Mouse (Mus musculus) MN1 (cell line): ENCODE data around the gene Rflnb.

Experiments used
- DNase-seq: peaks from one replicate; pipeline ENCODE4 v3.0.0-alpha.2; 2016; ENCODE audit warnings: low spot score

Gene Rflnb

DNA sequence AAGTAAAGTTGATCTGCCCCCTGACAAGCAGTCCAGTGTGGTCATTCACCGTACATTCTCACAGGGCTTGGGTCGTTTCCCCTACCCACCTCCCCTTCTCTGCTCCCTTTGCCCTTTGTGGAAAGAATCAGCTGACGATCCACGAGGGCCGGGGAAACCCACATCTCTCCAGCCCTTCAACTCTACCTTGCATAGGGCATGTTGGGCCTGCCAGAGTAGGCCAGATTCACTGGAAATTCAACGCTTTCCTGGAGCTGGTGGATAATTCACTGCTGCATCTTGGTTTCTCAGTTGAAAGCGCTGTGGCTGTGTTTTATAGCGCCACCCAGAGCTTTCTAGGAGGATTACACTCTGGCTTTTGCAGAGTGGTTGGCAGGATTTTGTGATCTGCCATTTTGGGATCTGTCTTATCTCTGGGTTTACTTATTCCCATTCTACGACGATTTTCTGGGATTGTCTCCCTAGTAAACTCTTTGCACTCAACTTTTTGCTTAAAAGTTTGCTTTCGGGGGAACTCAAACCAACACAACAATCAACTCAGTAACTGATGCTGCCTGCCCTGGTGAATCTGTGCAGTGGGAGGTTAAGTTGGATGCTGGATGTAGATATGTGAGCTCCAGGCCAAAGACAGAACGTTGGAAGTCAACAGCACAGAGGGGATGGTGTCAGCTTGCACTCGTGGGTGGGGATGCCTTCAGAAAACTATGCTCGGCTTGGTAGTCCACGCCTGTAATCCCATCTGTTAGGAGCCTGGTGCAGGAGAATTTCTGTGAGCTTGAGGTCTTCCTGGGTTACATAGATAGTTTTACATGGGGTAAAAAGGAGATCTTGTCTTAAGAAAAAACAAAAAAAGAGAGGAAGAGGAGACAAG lies 36.4 kb downstream of the Rflnb start:
- no peak for DNase-seq

GRCm38 (mm10) chr11:75985948-75986347 lies 41.6 kb downstream of the Rflnb start:
- DNase-seq = no peak

DNA sequence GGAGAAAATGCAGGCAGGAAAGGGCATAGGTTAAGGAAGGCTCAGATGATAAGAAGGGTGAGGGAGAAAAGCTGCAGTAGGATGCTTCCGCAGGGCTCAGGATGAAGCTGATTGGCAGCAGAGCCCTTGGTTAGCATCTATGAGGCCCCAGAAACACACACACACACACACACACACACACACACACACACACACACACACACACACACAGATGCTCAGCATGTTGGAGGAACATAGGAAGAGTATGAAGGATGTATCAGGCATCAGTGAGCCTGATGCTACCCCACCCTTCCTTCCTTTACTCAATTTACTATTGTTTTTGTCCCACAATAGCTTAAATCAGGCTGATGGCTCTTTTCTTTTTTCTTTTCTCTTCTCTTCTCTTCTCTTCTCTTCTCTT lies 43.0 kb downstream of the Rflnb start:
- DNase-seq = no peak

- DNase-seq = no peak
These were observed 44.4 kb downstream of the Rflnb start for GRCm38 (mm10) chr11:75983194-75983593.

DNA sequence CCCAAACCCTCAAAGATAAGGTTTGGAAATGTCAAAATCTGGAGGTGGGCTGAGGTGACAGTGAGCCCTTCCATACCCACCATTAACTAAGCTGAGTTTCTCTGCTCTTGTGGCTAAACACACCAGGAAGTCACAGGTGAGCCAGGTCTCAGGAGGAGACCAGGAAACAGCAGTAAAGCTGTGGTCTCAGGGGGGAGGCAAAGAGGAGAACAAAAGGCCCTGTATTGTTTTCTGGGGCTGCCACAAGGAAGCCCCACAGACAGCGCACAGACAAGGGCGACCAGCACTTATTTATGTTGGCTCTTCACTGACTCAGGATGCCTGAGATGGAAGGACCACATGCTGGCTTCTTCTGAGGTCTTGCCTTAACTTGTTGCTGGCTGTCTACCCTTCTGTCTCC lies 47.2 kb downstream of the Rflnb start:
- no peak for DNase-seq

DNA sequence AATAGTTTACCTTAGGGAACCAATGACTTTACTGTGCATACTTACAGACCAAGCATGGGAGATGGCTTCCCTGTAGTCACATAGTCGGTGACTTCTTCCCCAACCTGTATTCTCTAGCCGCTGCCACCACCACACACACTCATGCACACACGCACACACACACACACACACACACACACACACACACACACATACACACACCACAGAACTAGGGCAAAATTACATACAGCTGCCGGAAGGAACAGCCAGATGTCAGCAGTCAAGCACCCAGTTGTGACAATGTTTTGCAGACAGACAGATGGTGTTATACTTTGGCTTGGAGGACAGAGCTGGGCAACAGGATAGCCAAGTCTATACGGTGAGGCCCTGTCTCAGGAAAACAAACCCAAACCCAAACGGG lies 49.5 kb downstream of the Rflnb start:
- DNase-seq = no peak

DNA sequence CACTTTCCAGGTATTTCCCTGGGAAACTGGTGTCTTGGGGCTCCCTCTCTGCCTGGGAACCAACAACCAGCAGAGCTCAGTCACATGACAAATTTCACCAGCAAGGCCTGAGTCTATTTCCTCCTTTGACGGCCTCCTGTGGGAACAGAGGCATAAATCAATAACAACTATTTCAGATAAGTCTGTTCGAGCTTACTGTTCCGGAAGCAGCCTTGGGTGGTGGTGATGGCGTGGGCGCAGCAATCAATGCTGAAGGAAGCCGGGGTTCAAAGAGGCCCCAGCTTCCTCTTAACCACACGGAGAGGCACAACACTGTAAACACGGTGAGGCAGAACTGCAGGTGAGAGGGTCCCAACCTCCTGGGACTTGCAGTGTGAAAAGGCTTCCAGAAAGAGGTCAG lies 50.8 kb downstream of the Rflnb start:
- DNase-seq = no peak

- no peak for DNase-seq
These were observed 53.6 kb downstream of the Rflnb start for GRCm38 (mm10) chr11:75973988-75974387.

GRCm38 (mm10) chr11:75972916-75973567 lies 54.5 kb downstream of the Rflnb start:
- no peak for DNase-seq

- DNase-seq = no peak
These were observed 55.4 kb downstream of the Rflnb start for GRCm38 (mm10) chr11:75972188-75972587.

GRCm38 (mm10) chr11:75970629-75971028 lies 57.0 kb downstream of the Rflnb start:
- DNase-seq = no peak
